Mouse (Mus musculus) heart, adult 18-20 months (tissue): ENCODE data around the gene Lhx3. TPM values are rescaled to one million over a fixed set of nuclear protein-coding genes. Genes with fewer than 3 reads are reported as not detected.

Experiments used
- total RNA-seq, 2 experiments: library from RNA; stranded (reverse); gene quantifications; 2 replicates each; pipeline ENCODE4 v1.2.3; 2021

Gene Lhx3
- total RNA-seq, 2 experiments from 2014 or later, result not detected

Other genes starting within 250 kb of the Lhx3 start
- 10 to 100 TPM; 32.6 to 32.8 TPM for gene Camsap1, start 225.0 kb downstream of the Lhx3 start, total RNA-seq
- 10 to 100 TPM; 80.3 to 90.3 TPM for gene Ubac1, start 186.5 kb downstream of the Lhx3 start, total RNA-seq
- gene Nacc2, start 85.1 kb downstream of the Lhx3 start, total RNA-seq, result 10 to 100 TPM; 29.4 to 30.2 TPM
- 10 to 100 TPM; 13.8 TPM for gene Qsox2, start 29.2 kb upstream of the Lhx3 start, total RNA-seq
- under 1 TPM; 0.05 to 0.13 TPM for gene Ccdc187, start 86.3 kb upstream of the Lhx3 start, total RNA-seq
- 100 to 1,000 TPM; 175 to 238 TPM for gene Gpsm1, start 107.2 kb upstream of the Lhx3 start, total RNA-seq
- gene Dnlz, start 143.8 kb upstream of the Lhx3 start, total RNA-seq, result 10 to 100 TPM; 24.5 to 25.3 TPM
- 1 to 10 TPM in 1 of 2 experiments, under 1 TPM in 1; 0.89 to 1.1 TPM for gene Card9, start 152.6 kb upstream of the Lhx3 start, total RNA-seq
- gene Snapc4, start 172.4 kb upstream of the Lhx3 start, total RNA-seq, result 1 to 10 TPM; 5.8 to 5.9 TPM
- 10 to 100 TPM; 44.9 to 45.2 TPM for gene Entr1, start 181.0 kb upstream of the Lhx3 start, total RNA-seq
- 100 to 1,000 TPM; 152 to 153 TPM for gene Pmpca, start 181.1 kb upstream of the Lhx3 start, total RNA-seq
- 10 to 100 TPM; 15.6 to 16.3 TPM for gene Inpp5e, start 200.9 kb upstream of the Lhx3 start, total RNA-seq
- 10 to 100 TPM; 38.9 to 39.2 TPM for gene Sec16a, start 236.9 kb upstream of the Lhx3 start, total RNA-seq